Mouse (Mus musculus) T-helper 2 cell (primary cell): Measurements from ENCODE around the gene Kmt2d.
"Not testable (repeated sequence)": the region's sequence is repeated elsewhere in the genome, so short reads cannot be mapped to it uniquely, and the experiment has no call there.

Source experiments
- in situ Hi-C: fragments of 300-600 bp; cut with MboI, MseI; formaldehyde crosslinking; loops from one replicate; pipeline ENCODE4 v1.15.1; 2025; ENCODE audit warnings: high pct_unique_total_duplicates

The Kmt2d gene

GRCm38 (mm10) chr15:98832161-98833058 lies 38.6 kb downstream of the Kmt2d start:
- in situ Hi-C loops, result no loop called here

- in situ Hi-C loops, result no loop called here
Observed at GRCm38 (mm10) chr15:98831684-98832035, 39.3 kb downstream of the Kmt2d start.

GRCm38 (mm10) chr15:98830736-98831683 lies 40.0 kb downstream of the Kmt2d start, which contains the start of gene Prkag1:
Gene Prkag1 (minus strand): TSS chr15:98831521.
- in situ Hi-C loops, result no loop called here

- in situ Hi-C loops, result no loop called here
Observed at GRCm38 (mm10) chr15:98827611-98828011, 43.4 kb downstream of the Kmt2d start.

- in situ Hi-C loops, result no loop called here
Observed at GRCm38 (mm10) chr15:98823434-98823833, 47.6 kb downstream of the Kmt2d start.

- in situ Hi-C loops, result no loop called here
Observed at GRCm38 (mm10) chr15:98822147-98822546, 48.9 kb downstream of the Kmt2d start.

- in situ Hi-C loops, result no loop called here
Observed at GRCm38 (mm10) chr15:98821403-98821802, 49.6 kb downstream of the Kmt2d start.

- in situ Hi-C loops, result no loop called here
Observed at GRCm38 (mm10) chr15:98820937-98821336, 50.1 kb downstream of the Kmt2d start.

GRCm38 (mm10) chr15:98818171-98818570 lies 52.8 kb downstream of the Kmt2d start:
- in situ Hi-C loops, result no loop called here

- in situ Hi-C loops, result no loop called here
Observed at GRCm38 (mm10) chr15:98812741-98813424, 58.1 kb downstream of the Kmt2d start.

- in situ Hi-C loops, result not testable (repeated sequence)
Observed at GRCm38 (mm10) chr15:98810212-98810611, 60.8 kb downstream of the Kmt2d start.

GRCm38 (mm10) chr15:98809390-98809789 lies 61.6 kb downstream of the Kmt2d start, which contains the start of gene Ddn:
Gene Ddn (minus strand): TSS chr15:98809490.
- in situ Hi-C loops, result no loop called here

- in situ Hi-C loops, result no loop called here
Observed at GRCm38 (mm10) chr15:98808651-98809134, 62.3 kb downstream of the Kmt2d start.

GRCm38 (mm10) chr15:98807895-98808650 lies 62.9 kb downstream of the Kmt2d start:
- in situ Hi-C loops, result no loop called here

- in situ Hi-C loops, result no loop called here
Observed at GRCm38 (mm10) chr15:98806809-98807770, 63.9 kb downstream of the Kmt2d start.

GRCm38 (mm10) chr15:98806071-98806808 lies 64.8 kb downstream of the Kmt2d start:
- in situ Hi-C loops, result no loop called here

- in situ Hi-C loops, result no loop called here
Observed at GRCm38 (mm10) chr15:98805324-98806040, 65.5 kb downstream of the Kmt2d start.

GRCm38 (mm10) chr15:98804054-98804453 lies 67.0 kb downstream of the Kmt2d start:
- in situ Hi-C loops, result no loop called here
